Mouse (Mus musculus): ENCODE data around the gene Scml4.

DNA sequence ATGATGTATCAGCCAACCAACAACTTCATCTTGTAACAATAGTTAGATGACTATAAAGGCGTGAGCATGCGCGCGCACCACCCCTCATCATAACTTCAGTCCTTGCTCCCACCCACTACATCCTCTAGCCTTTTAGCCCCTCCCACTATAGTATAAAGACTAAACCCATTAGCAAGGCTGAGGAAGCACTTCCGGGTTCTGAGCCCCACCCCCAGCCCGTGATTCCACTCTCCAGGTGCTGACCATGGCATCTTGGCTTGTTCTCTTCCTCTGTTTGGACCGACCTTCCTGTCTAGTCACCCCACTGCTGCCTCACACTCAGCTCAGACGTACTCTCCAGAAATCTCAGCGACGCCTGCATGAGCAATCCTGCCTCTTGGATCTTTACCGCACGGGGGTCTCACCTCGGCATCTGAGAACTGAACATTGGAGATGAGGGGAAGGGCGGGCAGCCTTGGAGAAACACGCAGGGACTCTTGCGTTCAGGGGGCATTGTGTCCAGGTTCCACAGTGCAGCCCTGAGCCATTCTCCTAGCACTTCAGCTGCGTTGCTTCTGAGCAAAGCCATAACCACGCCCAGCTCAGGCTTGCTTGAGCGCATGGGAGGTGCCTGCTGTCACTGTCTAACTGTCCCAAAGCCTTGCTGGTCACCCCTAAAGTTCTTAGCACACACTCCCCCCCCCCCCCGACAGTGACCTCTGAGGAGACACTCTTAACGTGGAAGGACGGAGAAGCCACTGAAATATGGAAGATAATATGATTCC, 65.1 kb downstream of the Scml4 start:
- TF ChIP-seq CTCF (IDR thresholded peaks at IDR 0.05; ENCODE audit: control insufficient read depth, insufficient read depth, insufficient replicate concordance, low read depth, low read length) = no peak
- TF ChIP-seq POLR2A (IDR thresholded peaks at IDR 0.05; ENCODE audit: control insufficient read depth, low read depth, low read length) = no peak
